Mouse (Mus musculus): Measurements from ENCODE around the gene Ntn4.

The Ntn4 gene

GRCm38 (mm10) chr10:93641821-93642746 is 1.6 kb downstream of the Ntn4 start:
- DNase-seq (ENCODE audit: extremely low read depth, low read depth) = no peak

DNA sequence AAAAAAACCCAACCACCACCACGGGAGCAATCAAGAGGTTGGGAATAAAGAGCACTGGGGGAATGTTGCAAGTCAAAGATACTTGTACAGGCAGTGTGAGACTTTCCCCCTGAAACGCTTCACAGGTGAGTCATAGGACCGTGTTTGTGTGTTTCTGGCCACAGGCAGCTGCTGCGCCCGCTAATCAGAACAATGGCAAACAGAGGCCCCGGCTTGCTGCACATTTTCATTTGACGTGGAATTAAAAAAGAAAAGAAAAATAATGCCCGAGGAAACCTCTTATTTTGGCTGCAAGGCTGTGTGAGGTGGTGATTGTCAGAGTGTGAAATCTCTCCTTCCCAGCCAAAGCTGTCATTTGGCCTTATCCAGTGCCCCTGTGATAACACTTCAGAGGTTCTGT is 2.4 kb downstream of the Ntn4 start:
- no peak for DNase-seq (ENCODE audit: extremely low read depth, low read depth)

- no peak for DNase-seq (ENCODE audit: extremely low read depth, low read depth)
Measured at GRCm38 (mm10) chr10:93644451-93644941, 4.0 kb downstream of the Ntn4 start.

DNA sequence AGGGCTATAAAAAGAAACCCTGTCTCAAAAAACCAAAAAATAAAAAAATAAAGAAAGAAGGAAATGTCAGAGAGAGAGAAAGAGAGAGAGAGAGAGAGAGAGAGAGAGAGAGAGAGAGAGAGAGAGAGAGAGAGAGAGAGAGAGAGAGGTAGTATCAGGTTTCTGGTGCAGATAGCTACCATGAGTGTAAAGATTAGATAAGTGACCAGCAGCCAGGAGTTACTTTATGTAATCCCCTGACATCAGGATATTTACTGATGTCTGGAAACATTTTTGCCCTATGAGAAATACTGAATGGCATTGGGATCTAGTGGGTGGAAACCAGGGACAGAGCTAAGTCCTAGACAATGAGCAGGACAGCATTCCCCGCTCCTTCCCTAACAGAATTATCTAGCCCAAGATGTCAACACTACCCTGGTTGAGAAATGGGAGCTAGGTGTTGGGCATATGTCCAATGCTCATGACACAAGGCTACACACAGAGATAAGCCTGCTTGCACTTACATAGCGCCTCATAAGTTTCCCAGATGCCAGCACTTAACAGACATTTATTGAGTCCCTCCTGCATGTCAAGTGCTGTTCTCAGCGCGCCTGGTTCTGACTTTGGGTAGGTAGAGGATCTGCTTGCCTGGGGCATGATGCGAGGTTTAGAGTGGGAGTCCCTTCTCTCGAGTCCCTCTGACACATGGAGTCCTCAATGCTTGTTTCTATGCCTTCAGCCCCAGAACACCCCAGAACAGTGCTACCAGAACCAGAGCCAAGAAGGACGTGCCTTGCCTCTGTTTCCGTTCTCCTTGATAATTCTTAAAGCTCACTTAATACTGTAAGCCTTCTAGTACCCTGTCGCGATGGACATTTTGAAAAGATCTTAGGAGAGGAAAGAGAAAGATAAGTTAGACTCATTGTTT is 7.4 kb downstream of the Ntn4 start:
- DNase-seq (ENCODE audit: extremely low read depth, low read depth) = no peak

DNA sequence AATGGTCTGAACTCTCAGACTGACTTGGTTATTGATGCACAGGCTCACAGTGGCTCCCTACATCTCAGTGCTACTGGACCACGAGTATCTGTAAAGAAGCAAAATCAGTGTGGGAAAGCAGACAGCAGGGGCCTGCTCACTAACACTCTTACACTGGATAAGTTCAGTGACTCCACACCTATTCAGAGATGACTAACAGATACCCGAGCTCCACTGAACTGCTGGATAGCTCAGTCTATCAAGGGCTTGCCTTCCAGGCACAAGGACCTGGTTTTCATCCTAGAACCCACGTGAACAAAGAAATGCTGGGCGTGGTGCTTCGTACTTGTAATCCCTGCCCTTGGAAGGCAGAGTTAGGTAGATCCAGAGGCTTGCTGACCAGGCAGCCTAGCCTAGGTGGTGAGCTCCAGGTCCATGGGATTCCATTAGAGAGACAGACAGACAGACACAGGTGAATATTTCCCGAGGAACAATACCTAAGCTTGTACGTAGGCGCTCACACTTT is 8.2 kb downstream of the Ntn4 start:
- no peak for DNase-seq (ENCODE audit: extremely low read depth, low read depth)

DNA sequence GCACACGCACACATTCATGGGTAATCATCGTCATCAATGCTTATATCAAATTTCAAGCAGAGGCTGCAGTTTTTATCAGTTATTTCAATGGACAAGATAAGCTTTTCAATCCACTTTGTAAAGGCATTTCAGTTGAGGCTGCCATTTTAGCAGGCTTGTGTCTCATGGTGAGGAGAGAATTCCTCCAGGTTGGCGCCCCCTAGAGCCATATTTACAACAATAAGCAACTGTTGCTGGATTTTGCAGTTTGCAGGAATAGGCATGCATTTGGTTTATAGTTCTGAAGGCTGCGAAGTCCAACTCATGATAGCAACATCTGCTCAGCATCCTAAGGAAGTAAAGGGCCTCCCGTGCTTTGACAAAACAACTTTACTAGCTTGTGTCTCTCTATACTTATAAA is 8.6 kb downstream of the Ntn4 start:
- DNase-seq (ENCODE audit: extremely low read depth, low read depth) = no peak

DNA sequence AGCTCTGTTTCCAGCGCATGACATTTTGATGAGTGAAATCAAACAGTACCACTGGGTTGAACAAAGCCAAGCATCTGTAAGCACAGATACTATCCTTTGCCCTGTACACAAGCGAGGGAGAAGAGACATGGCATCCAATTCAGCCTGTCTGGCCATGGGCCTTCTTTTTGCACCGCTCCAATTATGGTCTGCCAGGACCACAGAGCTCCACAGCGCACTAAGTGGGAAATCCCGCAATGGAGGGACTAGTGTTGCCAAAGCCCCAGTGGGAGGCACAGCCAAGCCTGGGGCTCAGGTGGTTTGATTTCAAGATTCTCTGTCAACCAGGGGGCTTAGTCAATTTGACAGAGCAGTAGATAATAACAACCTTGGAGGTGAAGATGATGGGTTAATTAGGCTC is 9.1 kb downstream of the Ntn4 start:
- DNase-seq (ENCODE audit: extremely low read depth, low read depth) = no peak

- no peak for DNase-seq (ENCODE audit: extremely low read depth, low read depth)
Measured at GRCm38 (mm10) chr10:93653322-93653721, 12.8 kb downstream of the Ntn4 start.

GRCm38 (mm10) chr10:93655428-93655827 is 14.9 kb downstream of the Ntn4 start:
- no peak for DNase-seq (ENCODE audit: extremely low read depth, low read depth)

DNA sequence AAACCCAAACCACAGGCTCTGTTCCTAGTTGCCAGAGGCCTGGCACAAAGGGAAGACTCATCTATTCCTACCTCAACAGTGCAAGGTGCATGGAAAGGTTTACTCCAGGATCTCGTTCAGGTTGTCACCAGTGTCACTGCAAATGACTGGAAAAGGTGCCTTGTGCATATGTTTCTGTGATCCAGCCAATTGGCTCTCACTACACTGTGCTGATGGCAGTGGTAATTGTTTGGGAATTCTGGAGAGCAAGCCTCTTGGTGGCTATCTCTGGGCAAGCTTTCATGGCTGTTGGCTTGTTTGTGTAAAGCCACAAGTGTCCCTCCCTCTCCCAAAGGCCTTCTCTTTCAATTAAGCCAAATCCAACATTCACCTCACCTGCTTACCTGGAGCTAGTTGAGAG is 19.3 kb downstream of the Ntn4 start:
- no peak for DNase-seq (ENCODE audit: extremely low read depth, low read depth)

- DNase-seq (ENCODE audit: extremely low read depth, low read depth) = no peak
Measured at GRCm38 (mm10) chr10:93661348-93661991, 21.0 kb downstream of the Ntn4 start.

- no peak for DNase-seq (ENCODE audit: extremely low read depth, low read depth)
Measured at GRCm38 (mm10) chr10:93662018-93662417, 21.5 kb downstream of the Ntn4 start.

- no peak for DNase-seq (ENCODE audit: extremely low read depth, low read depth)
Measured at GRCm38 (mm10) chr10:93666222-93666621, 25.7 kb downstream of the Ntn4 start.

DNA sequence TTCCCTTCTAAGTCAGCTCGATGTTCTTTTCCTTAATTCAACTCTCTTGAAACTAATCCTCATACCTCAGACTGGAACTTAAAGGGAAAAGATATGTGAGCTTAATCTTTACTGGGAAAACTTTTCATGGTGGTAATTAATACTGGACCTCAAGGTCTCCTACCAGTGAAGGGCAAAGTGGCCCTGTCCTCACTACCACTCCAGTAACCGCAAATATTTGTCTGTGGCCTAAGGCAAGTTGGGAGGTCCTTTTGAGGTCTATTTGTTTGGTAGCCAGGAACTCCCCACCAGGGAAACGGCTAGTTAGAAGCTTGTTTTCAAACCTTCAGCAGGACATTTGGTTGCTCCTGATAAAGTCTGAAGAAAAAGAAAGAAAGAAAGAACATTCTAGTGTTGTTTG is 26.5 kb downstream of the Ntn4 start:
- DNase-seq (ENCODE audit: extremely low read depth, low read depth) = no peak

DNA sequence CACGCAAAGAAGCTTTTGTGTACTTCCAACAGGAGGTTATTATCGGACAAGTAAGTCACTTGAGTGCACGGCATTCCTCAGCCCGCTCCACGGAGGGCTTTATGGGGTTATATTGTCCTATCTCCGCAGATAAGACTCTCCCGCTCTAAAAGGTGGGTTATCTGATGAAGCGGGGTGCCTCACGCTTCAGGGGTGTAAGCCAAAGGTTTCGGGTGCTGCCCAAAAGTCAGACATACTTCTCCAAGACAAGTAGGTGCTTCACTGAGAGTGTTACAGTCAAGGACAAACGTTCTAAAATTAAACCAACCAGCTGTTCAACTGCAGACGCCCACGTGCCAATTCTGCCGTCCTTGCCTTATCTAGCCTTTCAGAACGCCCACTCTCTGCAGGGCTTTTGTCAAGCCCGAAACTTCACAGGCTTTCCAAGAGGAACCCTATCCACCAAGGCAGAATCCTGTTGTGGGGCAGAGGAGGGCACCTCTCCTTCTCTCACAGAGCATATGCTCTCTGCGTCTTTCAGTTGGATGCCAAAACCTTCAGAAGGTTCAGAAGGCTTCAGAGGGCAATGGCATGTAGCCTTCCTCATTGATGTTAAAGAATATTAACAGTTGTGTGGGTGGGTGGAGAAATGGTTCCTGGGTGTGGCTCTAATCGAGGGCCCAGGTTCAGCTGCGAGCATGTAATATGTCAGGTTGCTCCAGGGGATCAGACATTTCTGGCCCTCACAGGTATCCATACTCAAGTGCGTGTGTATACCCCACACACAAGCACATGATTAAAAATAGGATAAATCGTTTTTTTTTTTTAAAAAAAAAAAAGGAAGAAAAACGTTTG is 32.4 kb downstream of the Ntn4 start:
- DNase-seq (ENCODE audit: extremely low read depth, low read depth) = peak; percentile 21

DNA sequence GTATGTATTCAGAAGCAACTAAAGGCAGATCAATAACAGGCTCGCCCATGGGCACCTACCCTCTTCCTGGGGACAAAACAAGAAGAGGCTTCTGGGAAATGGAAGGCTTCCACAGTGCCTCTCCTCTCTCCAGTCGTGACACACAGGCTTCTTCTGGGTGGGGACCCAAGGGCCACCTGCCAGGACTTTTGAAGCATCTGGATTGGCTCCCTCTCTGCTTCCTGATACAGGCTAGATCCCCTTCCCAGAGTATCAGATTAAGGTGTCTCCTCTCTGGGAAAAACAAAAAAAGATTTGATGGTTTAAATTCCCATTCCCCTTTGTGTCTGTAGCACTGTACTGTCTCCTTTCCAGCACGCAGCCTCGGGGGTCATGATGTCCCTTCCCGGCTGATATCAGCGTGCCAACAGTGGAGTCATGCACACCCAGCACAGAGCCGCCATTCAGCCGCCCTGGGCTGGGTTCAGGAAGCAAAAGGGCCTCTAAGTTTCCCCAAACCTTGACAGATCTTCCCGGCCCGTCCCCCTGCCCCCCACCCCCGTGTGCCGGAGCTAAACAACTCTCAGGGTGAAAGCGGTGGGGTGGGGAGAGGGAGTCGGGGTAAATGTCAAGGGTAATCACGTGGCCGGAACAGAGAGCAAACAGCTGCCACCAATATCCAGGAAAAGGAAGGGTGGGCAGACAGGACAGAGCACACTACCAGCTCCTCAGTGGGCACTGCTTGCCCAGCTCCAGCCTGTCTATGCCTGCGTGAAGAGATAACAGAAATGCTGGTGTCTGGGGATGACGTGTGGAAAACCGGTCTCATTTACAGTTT is 38.9 kb downstream of the Ntn4 start:
- no peak for DNase-seq (ENCODE audit: extremely low read depth, low read depth)

DNA sequence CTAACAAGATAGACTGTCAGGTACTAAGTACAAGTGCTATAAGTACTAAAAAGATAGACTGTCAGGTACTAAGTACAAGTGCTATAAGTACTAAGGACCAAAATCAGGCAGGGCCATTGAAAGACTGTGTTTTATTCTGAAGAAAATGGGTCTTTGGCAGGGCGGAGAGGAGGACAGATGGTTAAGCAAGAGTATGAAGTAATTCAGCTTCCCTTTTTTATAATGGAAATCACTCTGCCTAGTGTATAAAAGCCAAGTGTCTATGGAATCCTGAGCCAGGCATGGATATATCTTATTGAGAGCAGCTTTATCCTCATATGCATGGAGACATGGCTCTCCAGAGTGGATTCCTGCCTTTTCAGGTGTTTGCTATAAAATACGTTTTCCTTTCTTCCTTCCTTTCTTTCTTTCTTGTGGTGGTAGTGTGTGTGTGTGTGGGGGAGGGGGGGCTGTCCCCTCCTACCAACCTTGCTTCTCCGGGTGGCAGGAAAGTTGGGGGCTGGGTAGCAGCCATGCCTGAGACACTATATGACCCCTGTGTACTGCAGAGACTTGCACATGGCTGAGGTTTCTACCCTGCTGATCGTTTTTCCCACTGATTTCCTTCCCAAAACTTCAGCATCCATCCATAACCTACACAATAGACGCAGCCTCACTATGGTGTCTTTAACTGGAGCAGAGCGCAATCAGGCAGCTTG is 40.3 kb downstream of the Ntn4 start:
- no peak for DNase-seq (ENCODE audit: extremely low read depth, low read depth)

GRCm38 (mm10) chr10:93682185-93682747 is 41.8 kb downstream of the Ntn4 start:
- DNase-seq (ENCODE audit: extremely low read depth, low read depth) = no peak

DNA sequence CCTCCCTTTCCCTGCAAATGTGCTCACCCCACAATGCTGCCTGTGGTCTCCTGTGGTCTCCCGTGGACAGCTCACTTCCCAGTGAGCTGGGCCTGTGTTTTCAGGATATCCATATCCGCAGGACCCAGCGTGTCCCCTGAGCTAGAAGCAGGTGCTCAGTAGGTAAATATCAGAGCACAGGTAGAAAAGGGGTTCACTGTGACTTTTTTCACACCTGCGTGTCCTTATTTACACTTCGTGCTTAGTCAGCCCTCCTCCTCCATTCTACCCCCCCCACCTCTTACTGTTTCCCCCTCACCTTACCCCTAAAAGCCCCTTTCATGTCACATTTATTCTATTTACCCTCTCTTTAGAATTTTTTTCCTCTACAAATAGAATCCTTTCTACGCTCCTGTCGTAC is 42.7 kb downstream of the Ntn4 start:
- no peak for DNase-seq (ENCODE audit: extremely low read depth, low read depth)

Data from MEL-GATA-1-ER (cell line).